Mouse (Mus musculus) large intestine, adult 2 months (tissue): ENCODE measurements around the gene Mical3. TPM values are rescaled to one million over a fixed set of nuclear protein-coding genes. Genes with fewer than 3 reads are reported as not detected.
"Not testable (repeated sequence)": the region's sequence is repeated elsewhere in the genome, so short reads cannot be mapped to it uniquely, and the experiment has no call there.

Experiments used
- DNase-seq: peaks from one replicate; pipeline ENCODE4 v3.0.0-alpha.2; 2012; ENCODE audit warnings: low read depth, low spot score
- WGBS: fragments of 180-500 bp; shearing (Covaris S2); methylation state at CpG from one replicate; pipeline ENCODE4 v1.1.7; 2018; 5-methylcytosine and 5-hydroxymethylcytosine counted together
- polyA plus RNA-seq: library from polyadenylated mRNA; depleted of rRNA; stranded (reverse); fragments of >200 nt; gene quantifications from 2 replicates; pipeline ENCODE4 v1.2.3, GENCODE M21; 2012

Gene Mical3
- polyA plus RNA-seq, 1 experiment = 8.1 TPM

- WGBS = 89% methylated on average over 9 of the region's 9 CpGs
- DNase-seq = no peak
Measured at GRCm38 (mm10) chr6:120945510-120945909, 185.3 kb downstream of the Mical3 start.

DNA sequence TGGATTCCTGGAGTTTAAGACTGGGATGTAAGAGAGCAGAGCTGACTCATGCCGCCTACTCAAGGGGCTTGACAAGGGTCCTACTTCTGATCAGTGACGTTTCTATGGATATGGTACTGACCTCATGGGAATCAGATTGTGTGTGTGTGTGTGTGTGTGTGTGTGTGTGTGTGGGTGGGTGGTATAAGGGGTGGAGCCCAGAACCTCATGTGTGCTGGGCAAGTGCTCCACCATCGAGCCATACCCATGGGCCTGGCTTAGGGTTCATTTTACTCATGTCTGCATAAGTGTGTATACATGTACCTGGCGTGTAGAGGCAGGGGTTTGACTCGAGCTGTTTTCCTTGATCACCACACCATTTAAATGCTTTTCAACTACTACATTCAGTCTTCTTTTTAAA is 186.8 kb downstream of the Mical3 start:
- WGBS = 82% methylated on average over 5 of the region's 5 CpGs
- DNase-seq = no peak

GRCm38 (mm10) chr6:120943551-120943950 is 187.2 kb downstream of the Mical3 start:
- WGBS = 77% methylated on average over 10 of the region's 10 CpGs
- DNase-seq = no peak

DNA sequence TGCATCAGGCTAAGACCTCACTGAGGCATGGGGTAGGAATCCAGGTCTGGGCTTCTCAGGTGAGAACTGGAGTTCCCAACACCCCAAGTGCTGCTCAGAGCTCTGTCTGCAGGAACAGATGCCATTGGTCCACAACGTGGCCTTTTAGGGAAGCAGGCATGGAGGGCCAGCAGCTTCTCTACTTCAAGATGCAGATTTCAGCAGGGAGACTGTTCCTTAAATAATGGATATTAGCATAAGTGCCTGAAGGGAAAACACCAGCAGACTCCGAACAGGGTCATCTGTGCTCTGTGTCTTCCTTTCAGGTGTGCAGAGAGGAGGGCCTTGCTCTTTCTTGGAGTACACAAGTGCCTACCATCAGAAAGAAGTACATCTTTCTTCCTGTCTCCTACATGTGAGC is 187.7 kb downstream of the Mical3 start:
- WGBS = 74% methylated on average over 2 of the region's 2 CpGs

DNA sequence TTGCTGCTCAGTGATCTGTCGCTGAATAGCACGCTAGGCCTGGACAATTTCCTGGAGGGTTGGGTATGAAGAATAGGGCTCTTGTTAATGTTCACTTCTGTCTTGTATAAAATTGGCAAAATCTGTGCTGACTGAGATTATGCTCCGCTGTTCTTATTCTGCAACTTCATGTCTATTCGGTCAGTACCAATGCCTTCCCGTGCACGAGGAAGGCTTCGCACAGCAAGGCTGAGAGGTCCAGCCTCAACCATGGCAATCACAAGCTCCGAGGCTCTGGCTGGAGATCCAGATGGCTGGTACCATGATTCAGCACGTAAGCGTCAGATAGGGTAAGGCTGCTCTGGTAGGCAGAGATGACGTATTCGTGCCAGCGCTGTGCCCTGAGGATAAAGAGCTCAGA is 189.2 kb downstream of the Mical3 start:
- no peak for DNase-seq
- 93% methylated on average over 13 of the region's 13 CpGs for WGBS

More for the DNA sequence above, 187.7 kb downstream of the Mical3 start:
- DNase-seq = no peak

- DNase-seq = no peak
- 82% methylated on average over 7 of the region's 7 CpGs for WGBS
Measured at GRCm38 (mm10) chr6:120941084-120941481, 189.7 kb downstream of the Mical3 start.

DNA sequence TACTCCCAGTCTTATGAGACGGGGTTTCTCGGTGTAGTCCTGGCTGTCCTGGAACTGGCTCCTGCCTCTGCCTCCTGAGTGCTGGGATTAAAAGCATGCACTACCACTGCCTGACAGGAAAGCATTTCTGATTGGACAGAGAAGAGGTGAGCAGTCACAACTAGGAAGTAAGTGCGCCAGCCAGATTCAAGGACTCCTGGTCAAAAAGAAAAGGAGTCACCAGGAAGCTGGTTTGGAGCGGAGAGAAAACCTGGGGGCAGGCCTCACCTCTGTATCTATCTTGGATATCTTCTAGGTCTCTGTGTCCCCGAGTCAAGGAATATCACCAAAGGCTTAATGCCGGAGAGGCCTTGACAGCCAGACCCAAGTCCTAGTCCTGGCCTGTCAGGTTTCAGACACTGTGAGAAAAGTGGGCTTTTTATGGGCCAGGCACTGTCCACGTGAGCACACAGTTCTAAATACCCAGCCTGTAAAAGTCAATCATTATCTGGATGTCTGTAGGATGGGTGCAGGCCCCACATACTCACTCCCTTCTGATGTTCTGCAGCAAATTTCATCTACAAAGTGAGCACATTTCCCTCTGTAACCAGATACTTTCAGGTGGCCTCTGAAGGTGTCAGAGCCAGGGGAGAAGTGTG is 190.2 kb downstream of the Mical3 start:
- no peak for DNase-seq
- 75% methylated on average over 7 of the region's 7 CpGs for WGBS

DNA sequence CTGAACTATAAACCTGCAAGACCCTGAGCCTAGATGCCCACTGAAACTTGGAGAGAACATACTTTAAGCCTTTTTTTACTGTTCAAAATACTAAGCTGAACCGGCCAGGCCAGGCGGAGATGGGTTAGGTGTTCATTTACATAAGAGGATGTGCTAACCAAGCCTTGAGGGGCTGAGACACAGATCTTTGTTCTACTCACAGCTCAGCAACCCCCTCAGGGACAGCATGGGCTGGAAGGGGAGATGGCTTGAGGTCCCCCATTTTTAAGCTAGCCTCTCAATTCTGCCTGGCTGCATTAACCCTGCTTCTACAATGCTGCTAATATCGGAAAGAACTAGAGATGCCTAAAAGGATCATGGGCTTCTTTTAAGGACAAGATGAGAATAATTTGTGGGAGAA is 191.0 kb downstream of the Mical3 start:
- WGBS = 87% methylated on average over 3 of the region's 3 CpGs
- DNase-seq = no peak

GRCm38 (mm10) chr6:120938763-120939450 is 191.9 kb downstream of the Mical3 start:
- WGBS = 79% methylated on average over 12 of the region's 12 CpGs
- DNase-seq = no peak

DNA sequence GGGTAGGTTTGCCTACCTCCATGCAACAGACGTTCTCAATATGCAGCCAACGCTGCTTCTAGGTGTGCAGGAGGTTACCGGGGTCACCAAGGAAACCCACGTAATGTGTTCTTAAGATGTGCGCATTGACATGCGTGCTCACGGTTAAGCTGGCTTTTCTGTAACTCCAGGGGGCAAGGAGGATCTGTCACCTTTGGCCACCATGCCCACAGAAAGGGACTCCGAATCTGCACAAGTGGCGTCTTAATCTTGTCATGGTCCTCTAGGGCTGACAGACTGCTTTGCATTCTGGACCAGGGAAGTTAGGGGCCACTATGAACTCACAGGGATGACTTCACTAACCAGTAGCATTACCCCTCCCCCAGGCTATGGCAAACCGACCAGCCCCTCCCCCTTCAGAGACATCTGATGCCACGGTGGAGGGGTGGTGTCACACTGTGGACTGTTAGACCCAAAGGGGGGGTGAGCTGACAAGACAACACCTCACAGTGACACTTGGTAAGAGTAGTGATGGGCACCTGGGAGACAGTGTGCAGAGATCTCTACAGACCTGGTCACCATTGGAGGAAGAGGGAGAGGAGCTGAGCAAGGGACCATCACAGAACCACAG is 192.7 kb downstream of the Mical3 start:
- DNase-seq = no peak
- 90% methylated on average over 11 of the region's 11 CpGs for WGBS

- DNase-seq = no peak
- WGBS = 79% methylated on average over 16 of the region's 16 CpGs
Measured at GRCm38 (mm10) chr6:120937104-120937617, 193.6 kb downstream of the Mical3 start.

- no peak for DNase-seq
- 78% methylated on average over 4 of the region's 4 CpGs for WGBS
Measured at GRCm38 (mm10) chr6:120934176-120934575, 196.6 kb downstream of the Mical3 start.

- WGBS = 89% methylated on average over 7 of the region's 7 CpGs
- DNase-seq = no peak
Measured at GRCm38 (mm10) chr6:120933670-120934069, 197.1 kb downstream of the Mical3 start.

DNA sequence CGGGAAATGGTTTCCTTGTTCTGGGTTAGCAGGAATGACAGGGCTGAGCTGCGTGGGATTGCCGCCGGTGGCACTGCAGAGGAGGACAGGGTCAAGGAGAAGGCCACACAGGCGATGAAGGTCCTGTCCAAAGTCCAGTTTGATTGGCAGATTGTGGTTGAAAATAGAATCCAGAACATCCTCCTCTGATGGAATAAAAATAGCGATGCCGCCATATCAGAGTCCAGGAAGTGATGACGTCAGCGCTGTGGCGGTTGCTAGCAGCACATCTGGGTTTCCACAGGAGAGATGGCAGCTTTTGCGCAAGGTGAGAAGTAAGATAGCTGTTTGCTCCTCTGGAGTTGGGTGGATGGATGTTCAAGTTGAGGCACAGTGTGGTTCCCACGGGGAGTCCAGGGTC is 198.2 kb downstream of the Mical3 start:
- 89% methylated on average over 12 of the region's 12 CpGs for WGBS
- no peak for DNase-seq

DNA sequence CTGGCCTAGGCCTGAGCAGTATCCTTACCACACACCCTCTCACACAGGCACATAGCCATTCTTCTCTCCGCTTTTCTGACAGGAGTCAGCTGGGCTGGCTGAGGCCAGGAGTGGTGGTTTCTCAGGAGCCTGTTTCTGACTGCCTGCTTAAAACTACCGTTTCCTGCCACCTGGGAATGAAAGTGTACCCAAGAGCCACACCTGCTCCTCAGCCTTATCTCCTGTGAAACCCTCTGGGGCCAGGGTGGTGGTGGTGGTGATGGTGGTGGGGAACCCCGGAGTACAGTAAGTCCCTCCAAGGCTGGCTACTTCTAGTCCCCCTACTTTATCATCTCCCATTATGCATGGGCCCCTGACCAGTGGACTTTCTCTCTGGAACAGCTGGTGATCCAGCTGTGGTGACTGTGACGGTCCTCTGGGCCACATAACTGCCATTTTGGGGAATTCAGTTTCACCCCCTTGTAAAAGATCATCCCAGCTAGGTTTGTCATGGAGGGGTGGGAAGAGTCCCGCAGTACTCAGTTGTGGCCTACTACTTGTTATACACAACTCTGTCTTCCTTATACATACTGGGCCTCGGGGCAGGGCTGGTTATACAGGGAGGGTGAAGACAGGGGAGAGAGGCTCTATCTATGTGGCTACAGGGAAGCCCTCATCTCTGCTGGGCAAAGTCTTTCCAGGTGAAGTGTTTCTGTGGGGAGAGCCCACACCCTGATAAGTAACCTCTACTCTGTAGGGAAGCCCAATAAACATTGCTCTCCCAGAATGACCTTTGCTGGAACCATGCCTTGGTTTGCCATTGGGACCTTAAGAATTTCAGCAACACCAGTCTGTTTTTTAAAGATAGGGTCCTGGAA is 200.1 kb downstream of the Mical3 start:
- no peak for DNase-seq

GRCm38 (mm10) chr6:120929421-120929820 is 201.4 kb downstream of the Mical3 start:
- no peak for DNase-seq
- 73% methylated on average over 1 of the region's 1 CpGs for WGBS

More for the DNA sequence above, 200.1 kb downstream of the Mical3 start:
- 48% methylated on average over 6 of the region's 6 CpGs for WGBS

DNA sequence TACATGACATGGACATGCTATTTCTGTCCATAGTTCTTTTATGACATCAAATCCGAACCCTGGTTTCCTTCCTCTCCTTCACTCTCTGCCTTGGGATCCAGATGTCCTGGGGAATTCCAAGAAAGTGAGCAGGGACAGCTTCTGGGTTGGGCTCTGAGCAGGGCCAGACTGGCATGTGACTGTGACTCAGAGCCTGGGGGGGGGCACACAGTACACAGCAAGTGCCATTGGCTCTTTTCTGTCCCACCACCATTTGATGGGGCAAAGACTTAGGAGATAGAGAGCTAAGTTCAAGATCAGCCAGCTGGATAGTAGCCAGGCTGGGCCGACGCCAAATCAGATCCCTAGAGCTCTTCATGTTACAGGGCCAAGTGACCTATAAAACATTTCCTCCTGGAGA is 203.0 kb downstream of the Mical3 start:
- WGBS = 15% methylated on average over 3 of the region's 3 CpGs
- DNase-seq = no peak

DNA sequence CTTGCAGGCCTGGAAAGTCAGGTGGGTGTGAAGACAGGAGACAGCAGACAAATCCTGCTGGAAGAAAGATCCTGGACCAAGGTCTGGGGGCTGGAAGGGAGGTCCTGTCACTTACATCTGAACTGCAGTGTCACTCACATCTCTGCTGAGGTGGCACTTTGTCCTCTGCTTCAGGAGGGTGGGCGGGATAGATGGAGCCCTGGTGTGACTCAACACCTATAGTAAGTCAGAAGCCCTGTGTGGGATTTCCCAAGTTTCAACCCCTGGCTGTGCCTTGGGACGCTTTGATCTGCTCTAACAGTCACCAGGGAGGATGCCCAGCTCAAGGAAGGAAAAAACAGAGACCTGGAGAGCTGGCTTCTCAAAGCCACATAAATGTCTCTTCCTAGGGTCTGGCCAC is 203.9 kb downstream of the Mical3 start:
- no peak for DNase-seq

GRCm38 (mm10) chr6:120924791-120925321 is 205.9 kb downstream of the Mical3 start:
- 80% methylated on average over 2 of the region's 2 CpGs for WGBS
- not testable (repeated sequence) for DNase-seq

More for the DNA sequence above, 203.9 kb downstream of the Mical3 start:
- WGBS = 64% methylated on average over 2 of the region's 2 CpGs

- 44% methylated on average over 3 of the region's 3 CpGs for WGBS
- DNase-seq = no peak
Measured at GRCm38 (mm10) chr6:120917975-120918374, 212.8 kb downstream of the Mical3 start.
